Mouse (Mus musculus) cerebellum, adult 11 months (tissue): Measurements from ENCODE around the gene 9930111J21Rik2.
"Not testable (repeated sequence)": the region's sequence is repeated elsewhere in the genome, so short reads cannot be mapped to it uniquely, and the experiment has no call there.

Experiments
- DNase-seq: peaks from one replicate; pipeline ENCODE4 v3.0.0; 2022

9930111J21Rik2 gene

DNA sequence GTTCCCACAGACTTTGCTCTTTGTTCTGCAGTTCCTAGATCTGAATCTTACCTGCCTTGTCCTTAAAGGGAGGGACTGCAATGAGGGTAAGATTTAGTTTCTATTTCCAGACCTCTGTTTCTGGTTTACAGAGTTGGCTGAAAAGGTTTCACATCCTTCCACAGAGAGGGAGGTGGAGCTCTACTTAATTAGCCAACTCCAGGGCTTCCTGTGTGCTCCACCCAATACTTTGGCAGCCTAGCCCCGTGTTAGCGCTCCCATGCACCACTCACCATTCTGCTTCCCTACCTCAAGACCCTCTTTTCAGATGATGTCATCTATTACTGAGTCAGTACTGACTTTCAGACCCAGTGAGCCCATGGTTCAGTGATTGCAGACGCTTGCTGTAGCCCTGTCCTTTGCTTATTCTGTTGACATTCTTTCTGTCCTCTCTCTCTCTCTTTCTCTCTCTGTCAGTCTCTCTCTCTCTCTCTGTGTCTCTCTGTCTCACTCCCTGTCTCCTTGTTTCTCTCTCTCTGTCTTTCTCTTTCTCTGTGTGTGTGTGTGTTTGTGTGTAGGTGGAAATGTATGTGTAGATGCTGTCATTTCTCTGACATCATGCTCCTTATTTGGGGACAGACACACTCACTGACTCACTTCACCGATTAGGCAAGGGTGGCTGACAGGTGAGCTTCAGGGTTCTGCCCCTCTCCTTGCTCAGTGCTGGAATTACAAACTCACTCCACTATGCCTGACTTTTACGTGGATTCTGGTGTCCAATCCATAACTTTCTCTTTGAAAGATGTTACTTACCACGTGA is at the start of gene 9930111J21Rik2:
9930111J21Rik2 (minus strand) TSS at position 150 of the 799 bp plus-strand sequence.
- not testable (repeated sequence) for DNase-seq

DNA sequence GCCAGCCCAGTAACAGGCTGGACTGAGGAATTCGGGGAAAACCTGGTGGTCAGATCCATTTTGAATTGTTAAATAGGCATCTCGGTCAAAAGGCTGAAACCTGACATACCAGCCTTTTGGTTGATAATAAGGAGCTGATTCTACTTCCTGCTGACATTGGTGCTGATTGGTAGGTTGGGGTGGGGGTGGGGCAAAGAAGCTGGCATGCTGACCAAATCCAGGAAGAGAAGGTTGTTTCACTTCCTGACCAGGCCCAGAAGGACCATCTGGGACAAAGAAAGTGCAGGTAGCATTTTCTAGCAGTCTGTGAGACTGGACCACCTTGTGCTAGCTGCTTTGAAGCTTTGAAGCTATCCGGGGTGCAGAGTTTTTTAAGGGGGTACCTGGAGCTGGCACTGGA is 49.4 kb upstream of the 9930111J21Rik2 start:
- no peak for DNase-seq

DNA sequence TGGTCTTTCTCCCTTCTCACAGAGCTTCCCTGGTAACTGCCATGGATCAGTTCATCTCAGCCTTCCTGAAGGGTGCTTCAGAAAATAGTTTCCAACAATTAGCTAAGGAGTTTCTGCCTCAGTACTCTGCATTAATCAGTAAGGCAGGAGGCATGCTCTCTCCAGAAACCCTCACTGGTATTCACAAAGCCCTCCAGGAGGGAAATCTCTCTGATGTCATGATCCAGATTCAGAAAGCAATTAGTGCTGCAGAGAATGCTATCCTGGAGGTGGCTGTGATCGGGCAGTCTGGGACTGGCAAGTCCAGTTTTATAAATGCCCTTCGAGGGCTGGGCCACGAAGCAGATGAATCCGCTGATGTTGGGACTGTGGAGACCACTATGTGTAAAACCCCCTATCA is 44.3 kb upstream of the 9930111J21Rik2 start:
- no peak for DNase-seq

DNA sequence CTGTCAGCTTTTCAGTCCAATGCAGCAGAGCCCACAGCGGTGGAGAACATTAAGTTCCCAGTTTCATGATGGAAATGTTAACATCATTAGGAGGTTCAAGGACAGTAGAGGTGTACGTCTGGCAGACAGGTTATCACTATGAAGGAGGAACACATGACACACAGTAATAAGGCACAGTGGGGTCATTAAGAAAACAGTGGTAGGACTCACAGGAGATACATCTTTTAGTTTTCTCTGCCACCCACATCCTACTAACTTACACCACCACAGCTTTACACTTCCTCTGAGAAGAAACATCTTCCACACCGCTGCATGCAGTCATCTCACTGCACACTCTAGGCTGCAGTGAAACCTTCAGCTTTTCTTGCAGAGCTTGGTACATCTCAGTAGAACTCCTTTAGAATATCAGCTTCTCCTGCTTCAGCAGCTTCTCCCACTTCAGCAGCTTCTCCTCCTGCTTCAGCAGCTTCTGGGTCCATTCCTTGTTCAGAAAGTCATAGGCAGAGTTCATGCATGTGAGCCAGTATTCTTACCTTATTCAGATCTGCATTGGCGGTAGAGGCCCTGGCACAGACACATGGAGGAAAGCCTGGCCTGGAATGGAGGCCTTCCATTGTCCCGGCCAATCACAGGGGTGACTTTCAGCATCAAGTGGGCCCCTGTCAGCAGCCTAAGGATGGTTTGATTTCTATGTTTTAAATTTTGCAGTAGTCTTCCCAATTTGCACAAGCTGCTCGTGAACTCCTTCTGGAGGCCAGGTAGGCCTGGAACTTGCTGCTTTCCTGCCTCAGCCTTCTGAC is 43.0 kb upstream of the 9930111J21Rik2 start:
- DNase-seq = no peak

DNA sequence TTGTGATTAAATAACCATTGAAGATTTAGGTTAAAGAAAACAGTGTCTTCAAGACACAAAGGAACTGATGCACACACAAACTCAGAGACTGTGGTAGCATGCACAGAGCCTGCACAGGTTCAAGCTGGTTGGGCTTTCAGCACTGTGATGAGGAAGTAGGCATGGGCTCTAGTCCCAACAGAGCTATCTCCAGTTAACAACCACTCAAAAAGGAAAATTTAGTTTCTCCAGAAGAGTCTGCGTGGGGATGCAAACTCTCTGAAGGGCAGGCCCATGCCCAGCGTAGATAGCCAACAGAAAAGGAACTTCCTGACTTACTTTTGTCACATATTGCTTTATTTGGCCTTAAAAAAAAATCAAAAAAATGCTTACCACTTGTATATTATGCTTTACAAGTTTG is 41.7 kb upstream of the 9930111J21Rik2 start:
- DNase-seq = no peak

DNA sequence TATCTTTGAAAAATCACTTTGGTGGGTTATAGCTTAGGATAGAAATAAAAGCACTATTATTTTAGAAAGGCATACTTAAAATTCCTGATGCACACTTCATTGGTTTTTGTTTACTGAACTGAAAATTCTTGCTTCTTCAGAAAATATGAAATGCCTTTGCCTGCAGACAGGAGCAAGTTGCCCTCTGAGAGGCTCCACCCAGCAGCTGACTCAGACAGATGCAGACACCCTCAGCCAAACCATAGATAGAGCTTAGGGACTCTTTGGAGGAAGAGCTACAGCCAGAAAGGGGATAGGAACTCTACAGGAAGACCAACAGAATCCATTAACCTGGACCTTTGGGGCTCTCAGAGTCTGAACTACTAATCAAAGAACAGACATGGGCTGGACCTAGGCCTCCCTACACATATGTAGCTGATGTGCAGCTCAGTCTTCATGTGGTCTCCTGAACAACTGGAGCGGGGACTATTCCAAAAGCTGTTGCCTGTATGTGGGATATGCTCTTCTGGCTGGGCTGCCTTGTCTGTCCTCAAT is 41.1 kb upstream of the 9930111J21Rik2 start:
- DNase-seq = no peak

DNA sequence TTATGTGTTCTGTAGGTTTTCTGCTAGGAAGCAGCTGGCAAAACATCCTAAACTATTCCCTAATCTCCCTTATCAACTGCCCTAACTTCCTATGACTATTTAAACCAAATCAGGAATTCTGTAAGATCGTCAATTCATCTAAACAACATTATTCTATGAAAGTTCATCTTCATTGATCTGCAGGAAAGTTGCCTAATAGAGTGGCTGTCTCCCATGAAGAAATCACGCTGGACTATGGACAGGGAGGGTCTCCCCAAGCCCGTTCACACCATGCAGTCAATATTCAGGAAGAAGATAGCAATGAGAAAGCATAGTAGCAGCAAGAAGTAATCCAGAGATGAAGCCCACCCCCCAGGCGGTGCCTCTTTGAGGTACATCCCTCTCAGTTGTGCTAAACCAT is 40.1 kb upstream of the 9930111J21Rik2 start:
- DNase-seq = no peak

DNA sequence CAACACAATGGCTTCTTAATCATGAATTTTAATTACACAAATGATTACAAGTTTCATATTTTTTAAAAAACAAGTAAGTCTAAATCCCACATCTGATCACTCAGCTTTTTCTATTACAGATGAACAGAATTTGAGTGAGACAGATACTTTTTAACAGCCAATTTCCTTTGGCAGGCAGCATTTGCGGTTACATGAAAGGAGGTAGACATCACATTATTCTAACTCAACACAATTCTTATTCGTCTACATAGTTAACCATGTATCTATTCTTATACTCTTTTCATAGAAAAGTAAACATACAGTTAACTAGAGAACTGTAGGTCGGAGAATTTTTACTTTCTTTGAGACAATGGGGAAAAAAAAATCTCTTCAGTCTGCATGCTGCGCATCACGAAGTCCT is 39.5 kb upstream of the 9930111J21Rik2 start:
- DNase-seq = no peak

DNA sequence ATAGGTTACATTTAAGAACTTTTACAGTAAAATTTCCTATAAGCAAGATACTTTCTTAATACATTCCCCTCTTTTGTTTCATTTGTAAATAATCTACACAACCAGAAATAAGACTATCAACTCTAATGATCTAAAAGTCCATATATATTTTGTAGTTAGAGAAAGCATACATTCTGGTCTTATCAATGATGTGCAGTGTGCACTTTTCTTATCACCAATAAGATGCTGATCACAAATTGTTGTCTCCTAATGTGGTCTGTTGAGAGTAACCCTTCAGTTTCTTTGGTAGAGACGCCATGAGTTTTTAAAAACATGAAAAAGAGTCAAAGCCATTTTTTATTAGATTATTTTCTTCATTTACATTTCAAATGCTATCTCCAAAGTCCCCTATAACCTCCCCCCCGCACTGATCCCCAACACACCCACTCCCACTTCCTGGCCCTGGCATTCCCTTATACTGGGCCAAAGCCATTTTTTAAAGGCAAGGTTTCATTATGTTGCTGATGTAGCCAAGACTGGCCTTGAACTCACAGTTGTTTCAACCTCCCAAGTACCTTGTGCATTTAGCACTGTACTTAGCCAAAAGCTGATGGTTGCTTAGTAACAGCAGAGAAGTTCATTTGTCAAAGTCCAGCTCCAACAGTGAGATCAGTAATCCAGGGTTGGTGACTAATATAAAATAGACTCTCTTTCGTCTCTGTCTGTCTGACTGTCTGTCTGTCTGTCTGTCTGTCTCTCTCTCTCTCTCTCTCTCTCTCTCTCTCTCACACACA is 38.9 kb upstream of the 9930111J21Rik2 start:
- no peak for DNase-seq

DNA sequence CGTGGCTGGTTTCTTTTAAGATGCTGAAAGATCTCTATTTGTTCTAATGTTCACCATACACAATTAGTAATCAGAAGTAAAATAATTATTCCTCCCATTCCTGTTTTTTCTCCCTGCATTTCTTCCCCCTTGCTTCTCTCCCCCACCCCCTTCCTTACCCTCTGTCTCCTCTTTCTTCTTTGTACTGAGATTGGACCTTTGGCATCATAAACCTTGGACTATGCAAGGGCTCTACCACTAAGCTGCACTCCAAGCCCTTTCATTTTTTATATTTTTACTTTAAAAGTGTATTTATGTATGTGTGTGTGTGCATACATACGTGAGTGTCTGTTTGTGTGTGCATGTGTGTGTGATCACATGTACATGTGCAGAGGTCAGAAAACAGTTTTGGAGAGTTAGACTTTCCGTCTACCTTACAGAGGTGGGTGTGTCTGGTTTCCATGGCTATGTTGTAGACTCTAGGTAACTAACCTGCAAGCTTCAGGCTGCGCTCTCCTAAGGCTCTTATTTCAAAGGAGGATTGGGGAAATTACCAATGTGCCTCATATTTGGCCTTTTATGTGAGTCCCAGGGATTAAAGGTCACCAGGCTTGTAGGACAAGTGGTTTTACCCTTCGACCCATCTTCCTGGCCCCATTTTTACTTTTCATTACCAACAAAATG is 38.1 kb upstream of the 9930111J21Rik2 start:
- DNase-seq = no peak

DNA sequence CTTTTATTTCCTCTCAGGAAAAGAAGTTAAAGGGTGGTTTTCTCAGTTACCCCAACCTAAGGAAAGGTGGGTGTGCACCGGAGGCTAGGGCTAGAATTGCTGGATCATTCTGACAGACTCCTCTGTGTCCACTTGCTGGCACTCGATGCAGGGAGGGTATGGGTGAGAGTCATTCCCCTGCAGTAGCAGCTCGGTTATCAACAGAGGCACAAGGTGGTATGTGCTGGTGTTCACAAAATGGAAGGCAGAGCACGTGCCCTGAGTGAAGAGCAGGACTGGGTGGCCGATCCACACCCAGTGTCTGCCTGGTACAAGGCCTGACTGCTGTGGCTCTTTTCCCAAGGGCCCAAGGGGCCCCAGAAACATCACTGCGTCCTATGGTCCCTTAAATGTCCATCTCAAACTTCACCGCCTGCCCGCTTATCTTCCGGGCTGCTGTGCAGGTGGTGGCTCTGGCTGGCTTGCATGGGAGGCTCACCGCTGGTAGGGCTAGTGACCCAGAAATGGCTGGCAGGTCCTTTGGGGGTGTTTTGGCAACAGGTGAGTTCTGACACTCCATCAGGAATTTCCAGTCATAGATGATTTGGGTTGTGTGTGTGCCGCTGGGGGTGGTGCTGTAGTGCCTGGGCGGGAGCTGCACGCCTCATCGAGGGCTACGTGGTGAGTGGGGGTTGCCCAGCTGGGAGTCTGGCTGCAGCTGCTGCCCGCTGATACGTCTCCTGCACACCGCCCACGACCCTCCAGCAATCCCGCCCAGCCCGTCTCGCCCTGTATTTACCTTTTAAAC is 37.0 kb upstream of the 9930111J21Rik2 start:
- DNase-seq = no peak

DNA sequence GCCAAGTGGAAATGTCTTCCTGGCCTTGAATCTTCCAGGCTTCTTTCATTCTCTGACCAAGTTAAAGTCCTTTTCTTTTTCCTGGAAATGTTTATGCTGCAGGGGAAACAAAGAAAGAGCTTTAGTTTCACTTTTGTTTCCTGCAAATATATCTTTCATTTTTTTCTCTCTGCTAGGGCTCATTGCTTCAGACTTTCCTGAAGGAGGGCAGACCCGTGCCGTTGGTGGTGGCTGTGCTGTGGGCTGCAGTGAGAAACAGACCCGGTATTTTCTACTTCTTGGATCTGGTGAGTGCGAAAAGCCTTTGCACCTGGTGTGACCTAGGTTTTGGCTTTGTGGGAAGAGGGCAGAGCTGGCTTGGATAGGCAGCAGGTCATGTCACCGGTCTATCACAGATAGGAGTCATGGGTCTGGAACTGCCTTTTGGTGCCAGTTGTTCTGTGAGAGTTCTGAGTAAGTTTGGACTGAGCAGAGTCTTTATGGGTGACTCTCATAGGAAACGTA is 35.9 kb upstream of the 9930111J21Rik2 start:
- DNase-seq = no peak

DNA sequence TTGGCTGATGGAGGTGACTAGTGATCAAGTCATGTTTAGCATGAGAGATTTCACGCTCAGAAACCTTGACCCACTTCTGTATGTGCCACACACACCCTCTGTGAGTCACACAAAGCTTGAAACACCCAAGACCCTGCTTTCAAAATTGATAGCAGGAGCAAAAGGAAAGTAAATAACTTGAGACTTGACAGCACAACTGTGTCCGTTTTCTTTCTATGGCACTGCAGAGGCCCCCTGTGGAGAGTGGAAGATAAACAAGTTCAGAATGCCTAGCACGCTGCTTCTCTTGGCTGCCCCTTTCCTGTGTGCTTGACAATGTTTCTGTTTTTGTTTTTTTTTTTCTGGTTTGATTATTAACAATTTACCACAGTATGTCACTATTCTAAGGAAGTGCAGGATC is 33.8 kb upstream of the 9930111J21Rik2 start:
- DNase-seq = no peak

DNA sequence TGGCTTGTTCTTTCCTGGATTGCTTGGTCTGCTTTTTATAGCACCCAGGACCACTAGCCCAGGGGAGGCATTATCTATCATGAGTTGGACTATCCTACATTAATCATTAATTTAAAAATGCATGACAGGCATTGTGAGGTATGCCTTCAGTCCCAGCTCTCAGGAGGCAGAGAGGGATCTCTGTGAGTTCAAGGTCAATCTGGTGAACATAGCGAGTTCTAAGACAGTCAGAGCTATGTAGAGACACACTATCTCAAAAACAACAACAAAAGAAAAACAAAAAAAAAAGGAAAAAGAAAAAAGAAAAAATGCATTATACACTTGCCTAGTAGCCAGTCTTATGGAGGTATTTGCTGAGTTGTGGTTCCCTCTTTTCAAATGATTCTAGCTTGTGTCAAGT is 33.3 kb upstream of the 9930111J21Rik2 start:
- DNase-seq = no peak

DNA sequence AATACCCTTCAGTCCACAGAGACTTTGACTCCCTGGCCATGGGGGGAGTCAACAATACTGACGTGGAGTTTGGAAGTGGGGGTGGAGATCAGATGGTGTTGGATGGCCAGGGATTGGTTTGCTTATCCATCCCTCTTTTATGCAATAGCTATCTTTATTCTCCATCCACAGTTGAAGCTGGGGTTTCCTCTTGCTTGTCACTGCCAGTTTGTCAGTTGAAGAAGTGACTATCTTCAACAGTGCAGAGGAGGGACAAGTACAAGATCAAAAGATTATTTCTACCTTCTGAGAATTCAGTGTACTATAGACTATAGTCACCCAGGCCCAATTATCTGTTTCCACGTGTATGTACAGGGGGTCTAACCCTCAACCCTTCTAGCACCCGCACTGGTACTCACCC is 32.8 kb upstream of the 9930111J21Rik2 start:
- DNase-seq = no peak

DNA sequence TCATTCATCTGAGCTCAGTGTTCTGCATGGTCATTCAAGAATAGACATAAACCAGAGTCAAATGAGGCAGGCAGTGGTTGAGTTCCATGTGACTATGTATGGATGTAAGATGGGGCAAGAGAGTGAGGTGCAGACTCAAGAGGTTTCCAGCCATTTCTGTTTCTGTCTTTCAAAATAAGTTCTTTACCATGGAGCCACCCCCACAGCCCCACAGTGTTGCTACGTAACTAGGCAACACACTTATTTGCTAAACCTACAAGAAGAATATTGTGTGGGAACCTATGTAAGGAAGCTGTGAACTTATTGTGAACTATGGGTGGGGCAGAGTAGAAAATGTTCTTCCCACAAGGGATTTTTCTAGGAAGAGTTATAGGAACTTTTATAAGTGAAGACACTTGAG is 32.1 kb upstream of the 9930111J21Rik2 start:
- DNase-seq = no peak

DNA sequence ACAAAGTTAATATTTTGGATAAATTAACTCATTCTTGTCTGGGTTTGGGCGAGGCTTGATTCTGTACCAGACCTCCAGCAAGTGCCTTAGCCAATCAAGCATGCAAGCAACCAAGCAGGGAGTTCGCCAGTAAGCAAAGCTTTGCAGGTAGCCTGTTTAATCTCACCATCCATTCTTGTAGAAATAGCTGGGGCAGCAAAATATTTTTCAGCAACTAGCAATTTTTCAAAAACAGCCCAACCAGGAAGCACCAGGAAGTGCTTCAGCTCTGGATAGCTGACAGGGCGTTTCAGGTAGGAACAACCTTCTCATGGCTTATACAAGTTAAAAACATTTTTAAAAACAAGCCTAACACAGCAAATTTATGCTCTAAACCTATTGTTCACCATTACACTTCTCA is 30.8 kb upstream of the 9930111J21Rik2 start:
- DNase-seq = no peak

DNA sequence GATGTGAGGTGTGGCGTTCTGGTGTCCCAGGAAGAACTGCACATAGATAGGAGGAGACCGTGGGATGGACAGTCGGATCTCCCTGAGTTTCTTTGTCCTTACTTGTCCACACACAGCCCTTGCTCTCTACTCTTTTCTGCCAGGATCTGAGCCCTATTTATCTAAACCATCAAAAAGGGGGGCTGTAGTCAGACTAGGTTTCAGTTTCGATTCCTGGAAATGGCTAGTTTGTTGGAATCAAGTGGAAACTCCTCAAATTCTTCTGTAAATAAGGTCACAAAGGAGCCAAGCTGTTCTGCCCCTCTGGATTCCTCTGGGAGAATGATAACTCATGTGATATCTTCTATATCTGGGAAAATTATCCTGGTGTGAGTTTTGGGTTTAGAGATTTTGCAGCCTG is 30.3 kb upstream of the 9930111J21Rik2 start:
- DNase-seq = no peak

DNA sequence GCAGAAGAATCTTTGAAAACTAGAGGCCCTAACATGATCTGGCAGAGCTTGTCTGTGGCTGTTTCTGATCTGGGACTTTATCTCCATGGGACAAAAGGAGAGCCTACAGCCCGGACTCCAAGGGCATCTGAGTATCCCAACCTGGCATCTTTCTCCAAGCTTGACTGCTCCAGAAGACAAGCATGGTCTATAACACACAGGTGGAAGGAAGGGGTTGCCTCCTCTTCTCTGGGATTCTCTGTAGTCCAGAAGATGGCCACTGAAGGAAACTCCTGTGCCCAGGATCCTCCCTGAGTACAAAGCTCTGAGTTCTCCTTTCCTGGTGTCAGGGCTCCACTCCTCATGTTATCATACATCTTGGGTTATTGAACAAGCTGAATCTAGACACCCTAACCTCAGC is 29.6 kb upstream of the 9930111J21Rik2 start:
- DNase-seq = no peak

DNA sequence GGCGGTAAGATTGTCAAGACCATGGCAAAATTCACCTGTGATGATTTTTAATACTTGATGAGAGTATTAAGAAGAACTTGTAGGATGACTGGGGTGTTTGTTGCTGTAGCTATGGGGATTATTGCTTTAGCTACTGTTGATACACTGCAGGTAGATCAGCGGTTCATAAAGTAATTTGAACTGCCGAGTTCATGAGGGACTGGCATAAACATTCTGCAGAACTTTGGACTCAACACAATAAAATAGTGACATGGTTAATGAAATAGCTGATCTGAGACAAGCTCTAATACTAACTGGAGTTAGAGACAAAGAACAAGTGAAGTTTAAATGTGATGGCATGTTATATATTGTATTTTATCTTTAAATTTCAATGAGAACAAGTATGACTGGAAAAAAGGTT is 27.7 kb upstream of the 9930111J21Rik2 start:
- no peak for DNase-seq

DNA sequence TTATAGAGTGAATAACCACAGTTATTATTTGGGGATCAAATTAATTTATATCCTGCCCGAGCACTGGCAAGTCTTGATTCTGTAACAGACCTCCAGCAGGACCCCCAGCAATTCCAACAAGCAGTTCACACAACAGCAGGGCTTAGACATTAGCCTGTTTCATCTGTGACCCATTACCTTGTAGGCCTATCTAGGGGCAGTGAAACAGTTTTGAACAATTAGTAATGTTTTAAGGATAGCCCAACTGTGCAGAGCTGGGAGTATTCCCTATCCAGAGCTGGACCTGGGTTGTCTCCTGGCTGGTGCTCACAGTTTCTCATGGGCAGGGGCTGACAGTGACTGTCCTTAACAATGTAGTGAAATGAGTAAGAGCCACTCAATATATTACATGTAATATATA is 26.0 kb upstream of the 9930111J21Rik2 start:
- DNase-seq = no peak
